Mouse (Mus musculus) kidney, embryonic 14.5 days (tissue): ENCODE results near the gene Pfkfb4. TPM values are rescaled to one million over a fixed set of nuclear protein-coding genes. Genes with fewer than 3 reads are reported as not detected.

Experiments
- ATAC-seq: fragments of 200-750 bp; cut with Nextera tagmentation; 2 replicates; pipeline ENCODE4 v1.8.0; 2017; ENCODE audit warnings: moderate number of reproducible peaks, mild to moderate bottlenecking, moderate TSS enrichment, moderate library complexity; ENCODE audit not compliant: low FRiP score, low TSS enrichment
- H3K27ac ChIP-seq: fragments of 300-500 bp; sonication (generic); 2 replicates; pipeline ENCODE4 v1.5.1; 2014; ENCODE audit warnings: low read depth, mild to moderate bottlenecking, low read length, moderate library complexity, mixed read lengths
- H3K27me3 ChIP-seq: fragments of 300-500 bp; sonication (generic); 2 replicates; pipeline ENCODE4 v1.6.1; 2014; ENCODE audit warnings: mild to moderate bottlenecking, low read length; ENCODE audit not compliant: control insufficient read depth, insufficient read depth
- H3K36me3 ChIP-seq: fragments of 300-500 bp; sonication (generic); 2 replicates; pipeline ENCODE4 v1.6.1; 2014; ENCODE audit warnings: low read length, mixed read lengths; ENCODE audit not compliant: control insufficient read depth, insufficient read depth
- H3K4me1 ChIP-seq: fragments of 300-500 bp; sonication (generic); 2 replicates; pipeline ENCODE4 v1.6.1; 2014; ENCODE audit warnings: low read length, mixed read lengths; ENCODE audit not compliant: control insufficient read depth, insufficient read depth
- H3K4me2 ChIP-seq: fragments of 300-500 bp; sonication (generic); replicated peaks from 2 replicates; pipeline ENCODE4 v1.6.1; 2014; ENCODE audit warnings: low read depth, mild to moderate bottlenecking, low read length
- H3K4me3 ChIP-seq: fragments of 300-500 bp; sonication (generic); 2 replicates; pipeline ENCODE4 v1.5.1; 2014; ENCODE audit warnings: mild to moderate bottlenecking, low read length
- H3K9ac ChIP-seq: fragments of 300-500 bp; sonication (generic); 2 replicates; pipeline ENCODE4 v1.6.1; 2014; ENCODE audit warnings: low read depth, mild to moderate bottlenecking, low read length, moderate library complexity
- H3K9me3 ChIP-seq: fragments of 300-500 bp; sonication (generic); 2 replicates; pipeline ENCODE4 v1.6.1; 2016; ENCODE audit warnings: low read length; ENCODE audit not compliant: control insufficient read depth
- WGBS: fragments of 180-500 bp; shearing (Covaris S2); extraction: QIAGEN DNeasy Blood & Tissue Kit; methylation state at CpG from one replicate; pipeline ENCODE4 v1.1.7; 2014; 5-methylcytosine and 5-hydroxymethylcytosine counted together
- polyA plus RNA-seq: library from polyadenylated mRNA; unstranded; fragments of >200 nt; fragmentation: Nextera tagmentation; extraction: Ambion mirVana; gene quantifications from 2 replicates; pipeline ENCODE4 v1.2.1, GENCODE M21; 2014

The Pfkfb4 gene
- 6.4 and 10.1 TPM in 2 replicates for polyA plus RNA-seq

DNA sequence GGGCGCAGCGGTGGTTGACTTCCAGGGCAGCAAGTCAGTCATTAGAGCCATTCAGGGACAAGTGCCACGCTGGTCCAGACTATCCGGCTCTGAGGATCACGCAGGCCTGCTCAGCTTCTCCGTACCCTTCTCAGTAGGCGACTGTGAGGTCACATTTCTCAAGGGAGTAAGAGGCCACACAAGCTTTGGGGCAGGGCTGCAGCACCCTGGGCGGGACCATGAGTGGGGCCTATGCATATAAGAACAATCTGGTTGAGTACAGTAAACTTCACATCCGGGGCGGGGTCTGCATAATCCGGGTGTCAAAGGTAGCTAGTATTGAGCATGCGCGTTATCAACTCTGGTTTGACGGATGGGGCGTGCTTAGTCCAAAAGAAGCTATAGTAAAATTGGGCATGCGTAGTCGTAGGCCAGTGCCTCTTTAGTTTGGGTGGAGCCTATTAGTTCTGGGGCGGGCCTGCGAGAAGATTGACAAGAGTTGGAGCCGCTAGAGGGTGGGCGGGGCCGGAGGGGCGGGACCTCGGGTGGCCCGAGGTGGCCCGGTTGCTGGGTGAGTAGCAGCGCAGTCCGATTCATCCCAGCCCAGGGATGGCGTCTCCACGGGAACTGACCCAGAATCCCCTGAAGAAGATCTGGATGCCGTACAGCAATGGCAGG, at the start of gene Pfkfb4:
Gene Pfkfb4, plus strand, starts transcription at position 351 of the 657 bp plus-strand sequence.
- Histone ChIP-seq H3K9me3 (no peaks in the 10 kb centered on the region), H3K4me1 (peaks cover 33% of the 10 kb centered on the region), H3K4me2 (peak within 1 kb of the TSS; percentile 85), H3K4me3 (peak within 1 kb of the TSS; percentile 60), H3K36me3 (no peaks in the 10 kb centered on the region), H3K27me3 (no peaks in the 10 kb centered on the region), H3K27ac (peak within 1 kb of the TSS; percentile 90), H3K9ac (peak within 1 kb of the TSS; percentile 63)
- ATAC-seq, result peak; percentile 95
- WGBS, result 1% methylated on average over 31 of the region's 31 CpGs

DNA sequence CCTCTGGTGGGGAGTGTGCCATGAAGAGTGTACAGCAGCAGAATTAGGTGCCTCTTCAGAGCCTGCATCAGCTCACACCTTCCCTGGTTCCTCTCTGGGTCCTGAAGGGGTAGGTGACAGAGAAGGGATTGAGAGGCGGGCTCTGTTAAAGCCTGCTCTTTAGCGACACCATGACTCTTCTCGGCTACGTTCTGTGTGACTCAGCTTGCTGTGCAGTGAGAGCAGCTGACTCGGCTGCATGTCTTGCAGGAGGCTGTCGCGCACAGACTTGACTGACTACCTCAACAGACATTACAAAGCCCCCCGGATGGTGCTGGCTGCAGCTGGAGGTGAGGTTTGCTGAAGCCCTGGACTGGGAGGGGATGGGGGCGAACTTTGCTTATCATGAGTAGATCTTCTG, 46.5 kb upstream of the Pfkfb4 start:
- ATAC-seq, result no peak
- Histone ChIP-seq H3K9ac (no peak overlapping the region), H3K9me3 (no peaks in the 10 kb centered on the region), H3K4me3 (no peak overlapping the region), H3K4me1 (peaks cover 3% of the 10 kb centered on the region; the same call in 1 of the 2 replicates), H3K27ac (no peak overlapping the region), H3K4me2 (no peak overlapping the region), H3K27me3 (no peaks in the 10 kb centered on the region), H3K36me3 (peaks cover 80% of the 10 kb centered on the region)
- 87% methylated on average over 9 of the region's 9 CpGs for WGBS

DNA sequence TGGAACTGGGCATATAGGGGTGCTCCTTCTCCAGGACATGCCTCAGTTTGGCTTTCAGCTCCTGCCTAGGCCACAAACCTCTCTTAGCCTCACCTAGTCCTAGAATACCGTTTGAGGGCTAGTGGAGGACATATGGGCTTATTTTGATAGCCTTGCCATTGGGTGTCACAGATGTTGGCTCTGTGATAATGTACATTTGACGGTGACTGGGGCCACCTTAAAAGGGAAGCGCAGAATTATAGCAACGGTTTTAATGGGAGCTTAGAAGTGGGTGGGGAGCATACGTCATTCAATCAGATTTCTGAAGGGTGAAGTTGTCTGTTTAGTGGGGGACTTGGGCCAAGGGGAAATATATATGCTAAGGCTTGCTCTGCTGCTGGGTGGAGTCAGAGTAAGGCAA, 46.0 kb upstream of the Pfkfb4 start:
- H3K4me3 ChIP-seq, result no peak overlapping the region
- peaks cover 3% of the 10 kb centered on the region; the same call in 1 of the 2 replicates for H3K4me1 ChIP-seq
- H3K9me3 ChIP-seq, result no peaks in the 10 kb centered on the region
- peaks cover 81% of the 10 kb centered on the region for H3K36me3 ChIP-seq
- H3K4me2 ChIP-seq, result no peak overlapping the region
- WGBS, result 89% methylated on average over 5 of the region's 5 CpGs
- no peak overlapping the region for H3K27ac ChIP-seq
- no peaks in the 10 kb centered on the region for H3K27me3 ChIP-seq
- ATAC-seq, result no peak
- H3K9ac ChIP-seq, result no peak overlapping the region

- Histone ChIP-seq H3K27me3 (peaks cover 8% of the 10 kb centered on the region; the same call in 1 of the 2 replicates), H3K27ac (peak overlapping the region; percentile 77; the same call in 1 of the 2 replicates), H3K36me3 (peaks cover 58% of the 10 kb centered on the region), H3K9me3 (no peaks in the 10 kb centered on the region), H3K9ac (no peak overlapping the region), H3K4me3 (no peak overlapping the region), H3K4me1 (peaks cover 8% of the 10 kb centered on the region; the same call in 1 of the 2 replicates), H3K4me2 (no peak overlapping the region)
- peak; percentile 47; the same call in 1 of the 2 replicates for ATAC-seq
- 69% methylated on average over 13 of the region's 13 CpGs for WGBS
Measured at GRCm38 (mm10) chr9:108949231-108949966, 42.2 kb upstream of the Pfkfb4 start.

- Histone ChIP-seq H3K4me1 (peaks cover 8% of the 10 kb centered on the region; the same call in 1 of the 2 replicates), H3K9ac (no peak overlapping the region), H3K9me3 (no peaks in the 10 kb centered on the region), H3K27me3 (peaks cover 8% of the 10 kb centered on the region; the same call in 1 of the 2 replicates), H3K4me3 (no peak overlapping the region), H3K36me3 (peaks cover 50% of the 10 kb centered on the region), H3K27ac (peak overlapping the region; percentile 66; the same call in 1 of the 2 replicates), H3K4me2 (no peak overlapping the region)
- ATAC-seq, result no peak
- WGBS, result 86% methylated on average over 9 of the region's 9 CpGs
Measured at GRCm38 (mm10) chr9:108949967-108950728, 41.4 kb upstream of the Pfkfb4 start.

GRCm38 (mm10) chr9:108953081-108953636, 38.4 kb upstream of the Pfkfb4 start, which contains the start of gene Col7a1:
Gene Col7a1, plus strand, starts transcription at chr9:108953586.
- H3K9ac ChIP-seq, result peak within 1 kb of the TSS; percentile 42; the same call in 1 of the 2 replicates
- H3K4me3 ChIP-seq, result peak within 1 kb of the TSS; percentile 20
- peaks cover 8% of the 10 kb centered on the region; the same call in 1 of the 2 replicates for H3K4me1 ChIP-seq
- peak within 1 kb of the TSS; percentile 45 for H3K4me2 ChIP-seq
- H3K27me3 ChIP-seq, result peaks cover 8% of the 10 kb centered on the region; the same call in 1 of the 2 replicates
- peaks cover 24% of the 10 kb centered on the region for H3K36me3 ChIP-seq
- 12% methylated on average over 15 of the region's 15 CpGs for WGBS
- H3K9me3 ChIP-seq, result no peaks in the 10 kb centered on the region
- H3K27ac ChIP-seq, result no peak within 1 kb of the TSS
- ATAC-seq, result no peak

DNA sequence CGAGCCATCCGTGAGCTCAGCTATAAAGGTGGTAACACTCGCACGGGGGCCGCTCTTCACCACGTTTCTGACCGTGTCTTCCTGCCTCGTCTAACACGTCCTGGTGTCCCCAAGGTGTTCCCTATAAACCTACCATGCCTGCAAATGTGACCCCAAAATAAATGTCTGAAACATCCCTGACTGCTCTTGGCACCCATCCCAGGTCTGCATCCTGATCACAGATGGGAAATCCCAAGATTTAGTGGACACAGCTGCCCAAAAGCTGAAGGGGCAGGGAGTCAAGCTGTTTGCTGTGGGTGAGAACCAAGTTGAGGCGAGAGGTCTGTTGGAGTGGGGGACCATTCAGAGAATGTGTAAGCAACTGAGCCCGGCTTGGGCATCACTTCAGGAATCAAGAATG, 36.3 kb upstream of the Pfkfb4 start:
- peaks cover 3% of the 10 kb centered on the region for H3K36me3 ChIP-seq
- H3K9me3 ChIP-seq, result no peaks in the 10 kb centered on the region
- 80% methylated on average over 11 of the region's 11 CpGs for WGBS
- H3K27ac ChIP-seq, result no peak overlapping the region
- H3K9ac ChIP-seq, result no peak overlapping the region
- no peak overlapping the region for H3K4me2 ChIP-seq
- H3K4me3 ChIP-seq, result no peak overlapping the region
- no peak for ATAC-seq
- H3K27me3 ChIP-seq, result peaks cover 8% of the 10 kb centered on the region; the same call in 1 of the 2 replicates
- H3K4me1 ChIP-seq, result 0 out of 2 replicates have a peak, but pooled peaks cover 5% of the 10 kb centered on the region

- 92% methylated on average over 11 of the region's 11 CpGs for WGBS
- no peak overlapping the region for H3K4me2 ChIP-seq
- no peak for ATAC-seq
- no peak overlapping the region for H3K9ac ChIP-seq
- H3K27me3 ChIP-seq, result peaks cover 8% of the 10 kb centered on the region; the same call in 1 of the 2 replicates
- 0 out of 2 replicates have a peak, but pooled peaks cover 5% of the 10 kb centered on the region for H3K4me1 ChIP-seq
- H3K4me3 ChIP-seq, result no peak overlapping the region
- H3K36me3 ChIP-seq, result no peaks in the 10 kb centered on the region
- no peaks in the 10 kb centered on the region for H3K9me3 ChIP-seq
- H3K27ac ChIP-seq, result no peak overlapping the region
Measured at GRCm38 (mm10) chr9:108955846-108956245, 35.7 kb upstream of the Pfkfb4 start.
